Mouse (Mus musculus) inflammation-experienced regulatory T-cells, adult 6 months (primary cell): Measurements from ENCODE around the gene Lemd2. TPM values are rescaled to one million over a fixed set of nuclear protein-coding genes. Genes with fewer than 3 reads are reported as not detected.

Source experiments
- ATAC-seq: one replicate; pipeline ENCODE4 v1.8.0; 2017
- polyA plus RNA-seq, 3 experiments: library from polyadenylated mRNA; unstranded; fragments of 100-300 nt; shearing (Covaris generic); gene quantifications; one replicate each; pipeline ENCODE4 v1.2.1; 2017

The Lemd2 gene
- polyA plus RNA-seq, 3 experiments from 2014 or later, result 9.2 to 13.0 (median 11.9) TPM

DNA sequence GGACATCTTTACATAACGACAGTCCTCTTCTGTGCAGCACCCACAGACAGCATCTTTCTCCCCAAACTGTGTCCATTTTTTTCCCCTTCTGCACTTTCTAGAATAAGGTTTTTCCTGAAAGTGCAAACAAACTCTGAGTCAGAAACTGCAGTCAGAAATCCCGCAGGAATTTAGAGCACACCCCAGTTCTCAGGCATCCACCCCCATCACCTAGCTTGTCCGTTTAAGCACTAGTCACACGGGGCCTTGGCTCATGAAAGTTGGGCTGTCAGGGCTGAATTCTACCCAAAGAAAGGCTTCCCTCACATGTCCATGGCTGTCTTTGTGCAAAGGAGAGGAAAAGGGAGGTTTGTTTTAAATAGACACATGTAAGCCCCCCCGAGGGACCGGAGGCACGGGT is 23.0 kb upstream of the Lemd2 start:
- ATAC-seq, result no peak

DNA sequence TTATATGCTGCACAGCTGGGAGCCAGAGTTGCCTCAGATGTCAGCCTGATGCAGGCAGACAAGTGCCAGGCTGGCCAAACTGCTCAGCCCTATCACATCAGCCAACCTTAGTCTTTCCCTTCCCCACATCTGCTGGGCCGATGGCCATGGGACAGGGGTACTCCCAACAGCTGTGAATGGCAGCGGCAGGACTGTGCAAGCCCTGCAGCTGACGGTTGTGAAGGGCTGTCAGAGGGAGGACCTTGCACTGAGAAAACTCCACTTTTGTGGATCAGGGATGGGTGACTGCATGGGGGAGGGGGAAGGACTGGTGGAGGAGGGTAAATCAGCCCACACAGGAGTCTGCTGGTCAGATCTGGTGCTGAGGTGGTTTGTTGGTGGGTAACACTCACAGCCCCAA is 22.4 kb upstream of the Lemd2 start:
- ATAC-seq, result no peak

DNA sequence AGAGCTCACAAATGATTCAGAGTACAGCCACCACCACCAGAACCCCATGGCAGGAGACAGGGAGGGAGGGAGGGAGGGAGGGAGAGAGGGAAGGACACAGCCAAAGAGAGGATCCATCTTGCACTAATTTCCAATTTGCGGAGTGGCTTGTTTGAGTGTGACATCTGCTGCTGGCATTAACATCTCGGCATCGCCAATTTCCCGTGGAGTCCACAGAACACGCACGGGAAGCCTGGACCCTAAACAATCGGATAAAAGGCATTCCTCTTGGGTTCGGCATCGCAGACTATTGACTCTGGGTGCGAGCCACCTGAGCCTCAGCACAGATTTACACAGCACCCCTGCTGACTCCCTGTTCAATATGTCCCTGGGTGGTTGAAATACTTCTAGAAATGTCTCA is 21.5 kb upstream of the Lemd2 start:
- ATAC-seq, result no peak

DNA sequence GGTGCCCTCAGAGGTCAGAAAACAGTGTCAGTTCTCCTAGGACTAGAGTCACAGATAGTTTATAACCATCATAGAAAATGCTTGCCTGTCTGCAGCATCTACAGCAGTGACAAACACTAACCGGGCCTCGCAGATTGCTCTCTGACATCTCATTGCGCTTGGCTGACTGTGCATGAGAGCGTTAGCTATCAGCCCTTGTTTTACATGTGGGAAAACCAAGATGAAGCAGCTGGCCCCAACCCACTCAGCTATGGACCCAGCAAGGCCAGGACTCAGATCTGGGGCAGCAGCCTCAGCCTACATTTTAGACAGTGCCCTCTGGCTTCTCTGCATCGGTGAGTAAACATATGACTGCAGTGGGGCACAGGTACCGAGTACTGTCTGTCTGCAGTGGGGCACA is 19.6 kb upstream of the Lemd2 start:
- no peak for ATAC-seq

DNA sequence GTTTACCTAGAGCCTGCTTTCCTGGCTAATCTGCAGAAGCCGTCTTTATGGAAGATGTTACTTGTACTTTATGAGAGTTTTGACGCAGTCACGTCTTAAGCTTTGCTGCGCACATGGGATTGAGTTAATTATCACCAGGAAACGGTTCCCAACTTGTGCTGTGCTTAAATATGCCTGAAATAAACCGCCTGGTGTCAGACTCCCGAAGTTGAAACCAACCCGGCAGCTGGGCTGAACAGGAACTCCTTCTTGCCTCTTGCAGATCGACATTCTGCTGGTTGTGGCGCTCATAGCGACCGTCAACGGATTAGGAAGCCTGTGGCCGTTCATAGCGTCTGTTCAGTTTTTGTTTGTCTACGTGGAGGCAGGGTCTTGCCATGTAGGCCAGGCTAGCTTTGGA is 17.3 kb upstream of the Lemd2 start:
- ATAC-seq, result no peak

DNA sequence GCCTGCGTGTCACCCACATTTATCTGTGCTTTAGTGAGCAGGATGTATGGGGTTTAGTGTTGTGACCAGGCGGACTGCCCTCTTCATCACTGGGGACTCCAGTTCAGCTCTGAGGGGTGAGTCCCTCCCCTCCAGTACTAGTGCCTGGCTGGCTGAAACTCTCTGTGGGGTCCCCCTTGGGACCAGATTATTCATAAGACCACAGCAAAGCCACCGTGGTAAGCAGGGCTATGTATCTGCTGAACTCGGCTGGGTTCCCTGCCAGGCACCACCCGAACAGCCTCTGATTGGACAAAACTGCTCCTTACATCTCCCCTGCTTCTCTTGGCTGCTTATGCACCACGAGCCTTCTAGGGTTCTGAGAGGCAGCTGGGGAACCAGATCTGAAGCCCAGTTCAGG is 14.6 kb upstream of the Lemd2 start:
- ATAC-seq, result no peak

DNA sequence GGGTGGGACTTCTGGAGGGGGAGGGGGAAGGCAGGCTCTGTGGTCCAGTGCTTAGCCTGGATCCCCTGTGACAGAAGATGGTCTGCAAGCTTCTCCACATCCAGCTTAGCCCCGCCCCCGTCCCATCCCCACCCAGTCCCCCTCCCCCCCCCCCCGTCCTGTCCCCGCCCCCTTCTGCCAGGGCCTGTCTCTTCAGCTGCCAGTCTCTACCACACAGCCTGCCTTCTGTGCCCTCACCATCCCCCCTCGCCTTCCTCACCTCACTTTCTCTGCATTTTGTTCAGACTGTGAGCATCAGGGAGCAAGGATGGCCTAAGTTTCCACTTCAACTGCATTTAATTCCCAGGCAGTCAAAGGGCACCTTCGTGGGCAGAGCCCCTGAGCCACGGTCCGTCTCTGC is 14.1 kb upstream of the Lemd2 start:
- no peak for ATAC-seq

DNA sequence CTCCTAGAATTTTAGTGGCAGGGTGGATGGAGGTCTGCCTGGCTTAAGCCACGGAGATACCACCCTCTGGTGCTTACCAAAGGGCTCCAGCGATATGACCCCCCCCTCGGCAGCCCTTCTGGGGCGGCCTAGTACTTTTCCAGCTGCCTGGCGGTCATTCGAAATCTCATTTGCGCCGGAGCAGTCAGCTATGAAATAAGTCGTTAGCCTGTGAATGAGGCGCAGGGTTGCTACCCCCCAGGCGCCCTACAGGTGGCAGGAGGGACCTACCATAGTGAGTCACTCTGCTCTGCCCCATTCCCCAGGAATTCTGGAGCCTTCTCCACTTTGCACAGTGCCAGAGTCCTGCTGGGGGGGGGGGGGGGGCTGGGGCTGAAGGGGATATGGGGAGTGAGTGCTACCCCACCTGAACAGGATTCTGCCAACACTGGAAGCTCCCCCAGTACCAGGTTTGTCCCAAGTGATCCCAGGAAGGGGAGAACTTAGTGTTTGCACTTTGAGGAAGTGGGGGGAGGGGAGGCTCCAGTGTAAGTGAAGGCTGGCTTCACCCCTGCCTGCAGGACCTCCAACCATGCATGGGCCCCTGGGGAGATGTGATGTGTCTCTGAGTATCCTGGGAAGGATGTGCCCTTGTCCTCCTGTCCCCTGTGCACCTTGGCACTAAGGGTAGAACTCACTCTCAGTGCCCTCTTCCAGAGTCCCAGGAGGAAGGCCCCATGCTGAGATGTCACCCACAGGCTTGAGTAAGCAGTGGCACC is 8.7 kb upstream of the Lemd2 start:
- no peak for ATAC-seq

DNA sequence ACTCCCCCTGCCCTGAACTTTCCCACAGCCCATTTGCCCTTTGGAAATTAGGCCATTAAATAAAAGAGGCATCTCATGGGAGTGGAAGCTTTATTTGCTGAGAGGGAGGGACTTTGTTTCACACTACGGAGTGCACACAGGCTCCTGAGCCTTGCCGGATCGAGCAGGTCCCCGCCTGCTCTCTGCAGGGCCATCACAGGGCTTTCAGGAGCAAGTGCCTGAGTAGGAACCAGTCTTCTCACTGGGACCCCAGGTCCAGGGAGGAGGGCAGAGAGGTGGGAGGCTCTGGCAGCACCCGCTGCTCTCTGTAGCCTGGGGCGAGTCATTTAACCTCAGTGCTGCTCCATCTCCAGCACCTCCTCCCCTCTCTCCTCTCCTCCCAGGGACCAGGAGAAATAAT is 7.7 kb upstream of the Lemd2 start:
- ATAC-seq, result no peak

DNA sequence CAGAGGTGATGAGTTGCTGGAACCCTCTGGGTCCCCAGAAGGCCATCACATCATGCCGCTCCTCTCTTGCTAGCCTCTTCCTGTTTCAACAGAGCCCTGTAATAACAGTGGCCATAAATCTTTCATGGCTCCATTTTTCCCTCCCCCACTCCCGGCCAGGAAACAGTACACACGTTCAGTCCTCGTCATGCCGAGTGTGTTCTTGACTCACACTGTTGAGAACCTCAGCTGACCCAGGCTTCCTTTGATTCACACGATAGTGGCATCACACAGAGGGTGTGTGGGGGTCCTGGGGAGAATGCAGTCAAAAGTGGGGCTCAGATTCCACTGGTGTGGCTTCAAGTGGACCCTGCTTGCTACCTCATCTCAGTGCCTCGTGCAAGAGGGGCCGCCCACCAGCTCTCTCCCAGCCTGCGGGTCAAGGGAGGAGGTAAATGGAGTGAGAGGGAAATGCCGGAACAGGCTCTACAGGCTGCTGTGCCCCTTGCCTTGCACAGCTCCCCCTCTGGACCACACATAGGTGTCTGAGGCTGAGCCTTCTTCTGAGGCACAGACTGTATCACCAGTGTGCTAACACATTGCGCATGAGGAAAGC is 2.9 kb upstream of the Lemd2 start:
- ATAC-seq, result no peak

DNA sequence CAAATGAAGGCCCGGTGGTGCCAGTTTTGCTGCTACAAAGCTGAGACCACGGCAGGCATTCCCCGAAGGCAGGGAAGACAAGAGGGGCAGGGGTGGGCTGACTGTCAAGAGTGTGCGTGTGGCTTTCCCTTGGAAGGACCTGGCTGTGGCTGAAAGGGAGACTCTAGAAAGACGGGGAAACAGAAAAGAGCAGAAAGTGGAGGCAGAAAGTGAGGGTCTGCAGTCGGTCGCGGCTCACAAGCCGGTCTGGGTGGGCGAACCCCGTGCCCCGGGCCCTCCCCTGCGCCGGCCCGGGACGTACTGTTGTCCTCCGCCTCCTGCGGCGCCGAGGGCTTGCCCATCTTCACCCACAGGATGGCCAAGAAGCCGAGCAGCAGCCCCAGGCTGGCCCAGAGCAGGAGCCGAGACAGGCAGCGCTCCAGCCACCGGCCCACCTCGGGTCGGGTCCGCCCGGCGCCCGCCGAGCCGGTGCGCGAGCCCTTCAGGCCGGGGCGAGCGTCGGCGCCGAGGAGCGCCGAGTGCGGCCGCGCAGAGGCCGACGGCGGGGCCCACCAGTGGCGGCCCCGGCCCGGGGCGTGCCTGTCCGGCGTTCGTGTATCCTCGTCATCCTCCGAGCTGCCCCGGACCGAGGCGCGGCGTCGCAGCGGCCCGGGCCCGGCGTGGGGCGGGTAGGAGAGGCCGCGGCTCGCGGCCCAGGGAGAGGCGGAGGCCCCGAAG is 753 bp downstream of the Lemd2 start:
- peak; percentile 12 for ATAC-seq

DNA sequence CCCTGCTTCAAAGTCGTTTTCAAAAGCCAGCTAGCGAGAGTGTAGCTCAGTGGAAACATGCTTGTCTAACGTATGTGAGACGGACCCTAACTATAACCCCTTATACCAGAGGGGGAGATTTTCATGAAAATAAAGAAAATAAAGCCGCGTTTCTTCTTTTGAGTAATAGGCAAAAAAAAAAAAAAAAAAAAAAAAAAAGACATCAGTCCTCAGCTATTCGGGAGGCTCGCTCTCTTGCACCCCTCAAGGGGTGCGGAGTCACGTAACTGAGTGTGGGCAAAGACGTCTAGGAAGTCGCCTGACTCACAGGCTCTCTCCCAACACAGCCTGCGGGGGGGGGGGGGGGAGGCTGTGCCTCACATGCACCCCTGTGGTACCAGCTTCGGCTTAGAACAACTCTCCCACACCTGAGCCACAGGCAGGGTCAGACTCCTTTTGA is 1.3 kb downstream of the Lemd2 start:
- no peak for ATAC-seq

DNA sequence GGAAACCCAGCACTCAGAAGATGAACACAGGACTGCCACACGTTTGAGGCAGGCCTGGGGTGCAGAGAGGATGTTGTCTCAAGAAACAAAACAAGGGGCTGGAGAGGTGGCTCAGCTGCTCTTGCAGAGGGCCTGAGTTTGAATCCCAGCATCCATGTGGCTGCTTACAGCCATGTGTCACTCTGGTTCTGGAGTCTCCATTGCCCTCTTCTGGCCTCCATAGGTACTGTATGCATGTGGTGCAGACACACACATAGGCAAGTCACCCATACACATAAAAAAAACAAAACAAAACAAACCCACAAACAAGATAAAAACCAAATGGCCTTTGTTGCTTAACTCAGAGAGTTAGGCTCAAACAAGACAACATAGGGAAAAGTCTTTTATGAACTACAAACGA is 2.3 kb downstream of the Lemd2 start:
- ATAC-seq, result no peak

DNA sequence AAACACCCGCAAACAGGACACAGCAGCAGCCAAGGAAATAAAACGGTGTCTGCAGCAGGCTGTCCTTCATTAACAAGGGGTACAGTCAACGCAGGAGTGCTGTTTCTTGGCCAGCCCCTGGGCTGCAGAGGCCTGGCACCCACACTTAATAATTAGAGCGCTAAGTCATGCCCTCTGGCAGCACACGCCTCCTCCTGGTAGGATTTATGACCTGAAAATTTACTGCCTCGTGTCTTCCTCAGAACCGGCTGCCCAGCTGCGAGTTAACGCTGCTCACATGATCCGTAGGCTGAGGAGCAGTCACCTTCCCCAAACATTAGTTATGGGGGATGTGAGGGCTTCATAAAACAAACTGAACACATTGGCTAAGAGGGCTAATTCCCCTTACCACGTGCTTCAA is 3.5 kb downstream of the Lemd2 start:
- no peak for ATAC-seq

DNA sequence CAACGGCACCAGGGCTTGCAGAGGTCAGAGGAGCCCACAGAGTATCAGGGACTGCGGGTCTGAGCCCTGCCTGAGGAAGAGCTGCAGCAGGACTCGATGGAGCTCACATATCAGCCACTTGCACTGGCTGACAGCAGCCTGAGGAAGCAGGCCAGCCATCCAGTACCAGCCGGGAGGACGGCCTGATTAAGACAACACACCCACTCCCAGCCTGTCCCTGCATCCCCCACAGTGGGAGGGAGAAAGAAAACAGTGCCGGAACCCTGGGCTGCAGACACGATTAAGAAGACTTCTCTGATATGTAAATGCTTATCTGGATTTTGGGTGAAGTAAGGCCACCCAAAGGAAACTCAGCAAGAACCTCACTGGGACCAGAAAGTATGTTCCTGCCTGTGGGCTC is 4.4 kb downstream of the Lemd2 start:
- no peak for ATAC-seq

DNA sequence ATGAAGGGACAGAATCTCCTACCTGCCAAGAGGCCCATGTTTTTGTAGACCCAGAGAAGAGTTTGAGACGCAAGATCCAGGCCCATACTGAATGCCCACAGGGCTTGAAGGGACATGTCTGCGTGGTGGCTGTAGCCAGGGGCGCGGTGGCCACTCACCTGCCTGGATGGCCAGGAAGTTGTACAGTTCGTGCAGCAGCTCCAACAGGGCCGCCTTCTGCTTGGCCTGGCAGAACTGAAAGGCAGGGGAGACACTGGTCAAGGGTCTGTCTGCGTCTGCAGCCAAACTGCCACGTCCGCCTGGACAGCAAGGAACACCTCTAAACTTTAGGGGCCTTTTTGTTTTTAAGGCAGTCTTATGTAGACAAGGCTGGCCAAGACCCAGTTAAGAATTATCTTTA is 5.1 kb downstream of the Lemd2 start:
- ATAC-seq, result no peak

DNA sequence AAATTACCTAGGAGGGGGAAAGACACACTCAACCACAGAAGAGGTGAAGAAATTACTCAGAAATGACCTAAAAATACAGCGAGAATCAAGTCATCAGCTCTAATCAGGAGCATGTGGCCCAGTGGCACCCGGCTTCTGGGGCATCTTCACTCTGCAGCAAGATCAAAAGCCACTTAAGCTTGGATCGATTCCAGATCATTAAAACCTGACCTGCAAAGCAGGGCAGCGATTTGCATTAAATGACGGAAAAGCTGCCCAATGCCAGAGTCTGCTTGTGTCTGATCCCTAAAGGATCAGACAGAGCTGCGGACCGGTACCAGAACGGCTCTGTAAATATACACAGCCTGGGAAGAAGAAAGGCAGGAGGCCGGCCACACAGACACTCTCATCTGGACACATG is 8.1 kb downstream of the Lemd2 start:
- no peak for ATAC-seq

DNA sequence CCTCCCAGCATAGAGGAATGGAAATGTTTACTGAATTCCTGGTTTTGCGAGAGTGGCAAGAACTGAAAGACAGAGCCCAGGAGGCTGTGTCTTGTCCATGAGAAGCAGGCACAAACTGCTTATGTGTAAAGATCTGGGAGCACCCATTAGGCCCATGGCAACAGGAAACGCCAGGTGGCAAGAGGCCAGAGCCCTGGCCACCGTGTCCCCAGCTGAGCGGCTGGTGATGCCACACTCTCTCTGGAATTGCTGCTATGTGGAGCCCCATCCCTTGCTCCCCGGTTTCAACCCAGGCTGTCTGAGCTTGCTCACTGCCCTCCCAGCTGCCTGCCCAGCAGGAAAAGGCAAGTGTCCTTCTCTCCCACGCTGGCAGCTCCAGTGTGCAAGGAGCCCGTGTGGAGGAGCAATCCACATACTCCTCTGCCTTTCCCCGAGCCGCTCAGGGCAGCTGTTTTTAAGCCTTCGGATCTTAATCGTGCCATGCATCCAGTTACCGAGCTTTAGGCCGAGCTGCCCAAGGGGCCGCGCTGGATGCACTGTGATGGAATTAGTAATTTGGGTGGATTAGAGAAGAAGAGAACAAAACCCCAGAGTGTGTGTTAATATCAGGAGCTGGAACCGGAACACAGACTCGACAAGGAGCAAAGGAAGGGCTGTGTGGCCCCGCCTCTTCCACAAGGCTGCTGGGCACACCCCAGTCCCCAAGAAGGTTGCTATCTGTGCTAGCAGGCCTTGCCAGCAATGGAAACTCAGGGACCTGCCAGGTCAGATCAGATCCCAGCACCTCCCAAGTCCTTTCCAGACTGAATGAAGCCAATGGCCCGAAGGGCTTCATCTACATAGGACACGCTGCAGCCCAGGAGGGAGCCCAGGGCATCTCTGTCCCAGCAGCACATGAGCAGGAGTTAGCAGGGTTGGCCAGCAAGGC is 9.7 kb downstream of the Lemd2 start:
- ATAC-seq, result no peak

DNA sequence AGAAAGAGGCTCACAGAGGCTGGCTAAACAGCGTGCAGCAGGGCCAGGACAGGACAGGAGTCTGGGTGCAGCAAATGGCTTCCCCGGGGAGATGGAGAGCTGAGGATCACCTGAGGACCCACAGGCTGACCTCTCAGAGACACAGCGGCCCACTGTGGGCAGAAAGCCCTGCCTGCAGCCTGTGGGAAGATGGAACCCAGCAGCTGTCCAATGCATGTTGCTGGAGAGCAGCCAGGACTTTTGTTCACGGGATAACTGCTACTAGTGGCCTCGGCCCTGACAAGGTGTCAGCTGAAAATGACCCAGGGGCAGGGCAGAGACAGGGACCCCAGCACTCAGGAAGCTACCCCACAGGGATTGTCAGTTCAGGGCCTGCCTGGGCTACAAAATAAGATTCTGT is 12.5 kb downstream of the Lemd2 start:
- no peak for ATAC-seq

DNA sequence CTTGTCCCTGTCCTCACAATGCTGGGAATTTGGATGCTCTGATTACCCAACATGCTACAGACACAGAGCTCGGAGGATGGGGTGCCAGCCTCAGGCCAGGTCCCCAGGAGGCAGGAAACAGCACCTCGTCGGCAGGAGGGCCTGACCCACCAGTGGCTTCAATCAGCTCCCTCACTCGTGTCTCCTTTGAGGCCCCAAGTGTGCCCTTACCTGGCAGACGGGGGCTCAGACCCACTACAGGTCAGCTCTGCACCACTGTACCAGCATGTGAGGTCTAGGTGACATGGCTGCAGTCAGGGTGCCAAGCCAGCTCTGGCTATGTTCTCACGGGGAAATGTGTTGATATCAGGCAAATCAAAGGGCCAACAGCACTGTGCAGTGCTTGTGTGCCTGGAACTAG is 13.1 kb downstream of the Lemd2 start:
- ATAC-seq, result no peak

DNA sequence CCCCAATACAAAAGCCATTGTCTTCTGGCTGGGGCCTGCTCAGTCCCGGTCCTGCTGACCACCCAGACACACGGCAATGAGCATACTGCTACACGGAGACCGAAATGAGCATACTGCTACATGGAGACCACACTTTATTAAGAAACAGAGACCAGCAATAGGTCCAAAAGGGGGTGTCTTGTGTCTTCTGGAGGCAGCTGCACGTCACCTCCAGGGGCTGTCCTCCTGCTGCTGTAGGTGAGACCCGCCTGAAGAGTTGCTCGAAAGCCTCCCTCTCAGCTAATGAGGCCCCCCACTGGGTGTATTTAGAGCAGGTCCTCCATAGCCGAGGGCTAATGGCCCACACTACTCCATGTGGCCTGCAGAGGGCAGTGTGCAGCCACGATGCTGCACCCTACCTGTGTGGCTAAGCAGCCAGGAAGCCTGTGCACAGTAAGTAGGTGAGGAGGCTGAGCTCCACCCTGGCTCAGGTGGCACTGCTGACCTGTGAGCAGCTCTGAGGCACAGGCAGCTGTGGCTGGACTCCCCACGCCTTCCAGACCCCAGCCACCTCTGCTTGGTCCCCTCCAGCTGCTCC is 14.5 kb downstream of the Lemd2 start:
- ATAC-seq, result peak; percentile 73

DNA sequence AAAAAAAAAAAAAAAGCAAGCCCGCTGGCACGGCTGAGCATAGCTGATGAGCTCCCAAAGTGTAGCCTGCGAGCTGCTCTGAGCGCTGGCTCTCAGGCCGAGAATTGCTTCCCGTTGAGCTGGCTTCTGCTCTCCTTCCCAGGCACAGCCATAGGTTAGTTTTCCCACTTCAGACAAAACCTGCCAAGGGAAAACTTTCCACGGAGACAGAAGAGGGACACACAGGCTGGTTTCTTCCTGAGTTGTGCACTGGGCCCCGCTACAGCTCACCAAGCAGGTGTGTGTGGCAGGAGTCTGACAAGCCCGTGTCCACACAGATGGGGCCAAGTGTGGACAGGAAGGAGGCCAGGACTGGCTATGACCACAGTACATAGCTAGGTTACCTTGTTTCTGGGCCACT is 15.4 kb downstream of the Lemd2 start:
- ATAC-seq, result no peak

DNA sequence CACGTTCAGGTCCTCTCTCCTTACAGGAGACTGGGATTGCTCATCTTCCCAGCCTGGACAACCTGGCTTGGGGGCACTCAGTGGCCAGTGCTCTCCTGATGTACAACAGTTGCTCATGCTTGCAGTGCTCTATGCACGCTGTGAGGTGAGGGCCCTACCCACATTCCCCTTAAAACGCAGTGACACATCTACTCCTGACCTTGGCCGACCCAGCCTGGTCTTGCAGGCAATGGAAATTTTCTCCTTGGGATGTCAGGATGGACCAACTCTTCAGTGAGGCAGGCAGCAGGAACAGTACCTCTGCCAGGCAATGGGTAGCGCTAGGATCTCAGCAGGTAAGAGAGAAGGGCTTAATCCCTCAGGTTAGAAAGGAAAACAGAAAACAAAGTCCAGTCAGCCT is 17.2 kb downstream of the Lemd2 start:
- ATAC-seq, result no peak
